Mouse (Mus musculus) kidney, postnatal 10 days (tissue): Measurements from ENCODE around the gene Klk11.

Experiments
- DNase-seq: peaks from one replicate; pipeline ENCODE4 v3.0.0; 2021; ENCODE audit warnings: mixed read lengths

Klk11 gene

GRCm38 (mm10) chr7:43774364-43774763 lies at the start of gene Klk11:
Klk11 (plus strand) TSS chr7:43774604.
- DNase-seq = no peak

GRCm38 (mm10) chr7:43747788-43748187 lies 26.6 kb upstream of the Klk11 start:
- peak; percentile 14 for DNase-seq

- no peak for DNase-seq
Observed at GRCm38 (mm10) chr7:43752806-43753205, 21.6 kb upstream of the Klk11 start.

- DNase-seq = no peak
Observed at GRCm38 (mm10) chr7:43766484-43766883, 7.9 kb upstream of the Klk11 start.

- no peak for DNase-seq
Observed at GRCm38 (mm10) chr7:43768597-43768996, 5.8 kb upstream of the Klk11 start, which contains the start of gene Klk12. Klk12 (plus strand) TSS chr7:43768897.

- no peak for DNase-seq
Observed at GRCm38 (mm10) chr7:43769636-43770035, 4.8 kb upstream of the Klk11 start.

GRCm38 (mm10) chr7:43770701-43771100 lies 3.7 kb upstream of the Klk11 start:
- DNase-seq = no peak

GRCm38 (mm10) chr7:43771916-43772315 lies 2.5 kb upstream of the Klk11 start:
- no peak for DNase-seq

- no peak for DNase-seq
Observed at GRCm38 (mm10) chr7:43772901-43773300, 1.5 kb upstream of the Klk11 start.

- peak; percentile 2 for DNase-seq
Observed at GRCm38 (mm10) chr7:43774802-43775201, 398 bp downstream of the Klk11 start.

- DNase-seq = peak; percentile 4
Observed at GRCm38 (mm10) chr7:43775311-43776057, 1.1 kb downstream of the Klk11 start.

GRCm38 (mm10) chr7:43776506-43776905 lies 2.1 kb downstream of the Klk11 start:
- peak; percentile 1 for DNase-seq

GRCm38 (mm10) chr7:43777423-43777822 lies 3.0 kb downstream of the Klk11 start:
- DNase-seq = peak; percentile 0

GRCm38 (mm10) chr7:43778176-43778970 lies 4.0 kb downstream of the Klk11 start:
- DNase-seq = no peak

- peak; percentile 1 for DNase-seq
Observed at GRCm38 (mm10) chr7:43780241-43780640, 5.8 kb downstream of the Klk11 start.

GRCm38 (mm10) chr7:43780746-43781145 lies 6.3 kb downstream of the Klk11 start, which contains the start of gene Klk10:
Klk10 (plus strand) TSS chr7:43781035.
- no peak for DNase-seq

- DNase-seq = no peak
Observed at GRCm38 (mm10) chr7:43781541-43781940, 7.1 kb downstream of the Klk11 start.

- peak; percentile 88 for DNase-seq
Observed at GRCm38 (mm10) chr7:43782275-43783265, 8.2 kb downstream of the Klk11 start.

GRCm38 (mm10) chr7:43785286-43785685 lies 10.9 kb downstream of the Klk11 start:
- DNase-seq = peak; percentile 43

- no peak for DNase-seq
Observed at GRCm38 (mm10) chr7:43788096-43788495, 13.7 kb downstream of the Klk11 start.

- DNase-seq = no peak
Observed at GRCm38 (mm10) chr7:43789295-43789694, 14.9 kb downstream of the Klk11 start.

GRCm38 (mm10) chr7:43791591-43791990 lies 17.2 kb downstream of the Klk11 start, which contains the start of gene Klk9:
Klk9 (plus strand) TSS chr7:43791891.
- no peak for DNase-seq

- DNase-seq = no peak
Observed at GRCm38 (mm10) chr7:43796355-43796754, 22.0 kb downstream of the Klk11 start.
